Mouse (Mus musculus): ENCODE measurements around the gene Hivep3.

Hivep3 gene

GRCm38 (mm10) chr4:120023221-120023840, 289.7 kb downstream of the Hivep3 start:
- DNase-seq (ENCODE audit: low spot score), result no peak

- DNase-seq (ENCODE audit: low spot score), result no peak
Observed at GRCm38 (mm10) chr4:120024071-120024470, 290.5 kb downstream of the Hivep3 start.

- DNase-seq (ENCODE audit: low spot score), result no peak
Observed at GRCm38 (mm10) chr4:120027671-120028070, 294.1 kb downstream of the Hivep3 start.

- no peak for DNase-seq (ENCODE audit: low spot score)
Observed at GRCm38 (mm10) chr4:120029937-120030336, 296.4 kb downstream of the Hivep3 start.

- no peak for DNase-seq (ENCODE audit: low spot score)
Observed at GRCm38 (mm10) chr4:120032320-120032983, 298.9 kb downstream of the Hivep3 start.

- no peak for DNase-seq (ENCODE audit: low spot score)
Observed at GRCm38 (mm10) chr4:120032984-120033355, 299.4 kb downstream of the Hivep3 start.

GRCm38 (mm10) chr4:120036294-120036693, 302.7 kb downstream of the Hivep3 start:
- DNase-seq (ENCODE audit: low spot score), result no peak

GRCm38 (mm10) chr4:120037007-120037406, 303.4 kb downstream of the Hivep3 start:
- no peak for DNase-seq (ENCODE audit: low spot score)

- DNase-seq (ENCODE audit: low spot score), result no peak
Observed at GRCm38 (mm10) chr4:120041520-120041919, 307.9 kb downstream of the Hivep3 start.

GRCm38 (mm10) chr4:120042480-120042879, 308.9 kb downstream of the Hivep3 start:
- DNase-seq (ENCODE audit: low spot score), result no peak

GRCm38 (mm10) chr4:120044612-120045011, 311.0 kb downstream of the Hivep3 start:
- no peak for DNase-seq (ENCODE audit: low spot score)

- DNase-seq (ENCODE audit: low spot score), result no peak
Observed at GRCm38 (mm10) chr4:120045131-120045537, 311.6 kb downstream of the Hivep3 start.

- DNase-seq (ENCODE audit: low spot score), result no peak
Observed at GRCm38 (mm10) chr4:120045871-120046270, 312.3 kb downstream of the Hivep3 start.

- DNase-seq (ENCODE audit: low spot score), result no peak
Observed at GRCm38 (mm10) chr4:120047060-120047459, 313.5 kb downstream of the Hivep3 start.

GRCm38 (mm10) chr4:120048274-120048673, 314.7 kb downstream of the Hivep3 start:
- DNase-seq (ENCODE audit: low spot score), result no peak

- DNase-seq (ENCODE audit: low spot score), result no peak
Observed at GRCm38 (mm10) chr4:120049857-120050256, 316.3 kb downstream of the Hivep3 start.

- no peak for DNase-seq (ENCODE audit: low spot score)
Observed at GRCm38 (mm10) chr4:120052481-120052880, 318.9 kb downstream of the Hivep3 start.

GRCm38 (mm10) chr4:120053026-120054005, 319.7 kb downstream of the Hivep3 start:
- DNase-seq (ENCODE audit: low spot score), result no peak

- no peak for DNase-seq (ENCODE audit: low spot score)
Observed at GRCm38 (mm10) chr4:120054145-120054544, 320.6 kb downstream of the Hivep3 start.

- no peak for DNase-seq (ENCODE audit: low spot score)
Observed at GRCm38 (mm10) chr4:120056451-120056850, 322.9 kb downstream of the Hivep3 start.

GRCm38 (mm10) chr4:120057529-120057928, 323.9 kb downstream of the Hivep3 start:
- DNase-seq (ENCODE audit: low spot score), result no peak

GRCm38 (mm10) chr4:120058157-120058556, 324.6 kb downstream of the Hivep3 start:
- DNase-seq (ENCODE audit: low spot score), result no peak

- no peak for DNase-seq (ENCODE audit: low spot score)
Observed at GRCm38 (mm10) chr4:120058794-120059193, 325.2 kb downstream of the Hivep3 start.
